Mouse (Mus musculus) intestine, postnatal 0 days (tissue): Measurements from ENCODE around the gene Ankrd13b. TPM values are rescaled to one million over a fixed set of nuclear protein-coding genes. Genes with fewer than 3 reads are reported as not detected.
"Not testable (repeated sequence)": the region's sequence is repeated elsewhere in the genome, so short reads cannot be mapped to it uniquely, and the experiment has no call there.

Experiments
- ATAC-seq: fragments of 200-750 bp; cut with Nextera tagmentation; 2 replicates; pipeline ENCODE4 v1.8.0; 2017; ENCODE audit warnings: mild to moderate bottlenecking, moderate TSS enrichment, moderate library complexity
- H3K27ac ChIP-seq: fragments of 300-500 bp; sonication (generic); 2 replicates; pipeline ENCODE4 v1.5.1; 2014; ENCODE audit warnings: mild to moderate bottlenecking, low read depth, low read length, moderate library complexity
- H3K27me3 ChIP-seq: fragments of 300-500 bp; sonication (generic); replicated peaks from 2 replicates; pipeline ENCODE4 v1.6.1; 2014; ENCODE audit warnings: low read length, mixed read lengths; ENCODE audit not compliant: control insufficient read depth, insufficient read depth
- H3K36me3 ChIP-seq: fragments of 300-500 bp; sonication (generic); 2 replicates; pipeline ENCODE4 v1.6.1; 2014; ENCODE audit warnings: mild to moderate bottlenecking, moderate library complexity; ENCODE audit not compliant: control insufficient read depth, insufficient read depth
- H3K4me1 ChIP-seq: fragments of 300-500 bp; sonication (generic); replicated peaks from 2 replicates; pipeline ENCODE4 v1.6.1; 2014; ENCODE audit warnings: antibody characterized with exemption, low read length, mixed read lengths; ENCODE audit not compliant: control insufficient read depth, insufficient read depth
- H3K4me2 ChIP-seq: fragments of 300-500 bp; sonication (generic); replicated peaks from 2 replicates; pipeline ENCODE4 v1.6.1; 2014; ENCODE audit warnings: low read depth, mild to moderate bottlenecking, moderate library complexity
- H3K4me3 ChIP-seq: fragments of 300-500 bp; sonication (generic); 2 replicates; pipeline ENCODE4 v1.5.1; 2014; ENCODE audit warnings: low read depth, low read length
- H3K9ac ChIP-seq: fragments of 300-500 bp; sonication (generic); 2 replicates; pipeline ENCODE4 v1.6.1; 2014; ENCODE audit warnings: mild to moderate bottlenecking, low read depth, low read length
- H3K9me3 ChIP-seq: fragments of 300-500 bp; sonication (generic); 2 replicates; pipeline ENCODE4 v1.6.1; 2016; ENCODE audit warnings: mixed run types; ENCODE audit not compliant: control insufficient read depth
- CTCF ChIP-seq: sonication (generic); IDR thresholded peaks from 2 replicates; pipeline ENCODE4 v1.5.1; 2016; ENCODE audit warnings: low read depth, mild to moderate bottlenecking, control low read depth, antibody characterized with exemption, moderate library complexity
- WGBS: fragments of 180-500 bp; shearing (Covaris S2); extraction: QIAGEN DNeasy Blood & Tissue Kit; methylation state at CpG from one replicate; pipeline ENCODE4 v1.1.7; 2014; 5-methylcytosine and 5-hydroxymethylcytosine counted together
- polyA plus RNA-seq: library from polyadenylated mRNA; unstranded; fragments of >200 nt; fragmentation: Nextera tagmentation; extraction: Ambion mirVana; gene quantifications from 2 replicates; pipeline ENCODE4 v1.2.1, GENCODE M21; 2015

Gene Ankrd13b
- polyA plus RNA-seq, result 2.1 TPM in 2 replicates

GRCm38 (mm10) chr11:77489591-77490235 is at the start of gene Ankrd13b:
Ankrd13b (minus strand) TSS chr11:77489678.
- Histone ChIP-seq H3K9me3 (no peaks in the 10 kb centered on the region), H3K36me3 (no peaks in the 10 kb centered on the region), H3K4me1 (peaks cover 10% of the 10 kb centered on the region; the same call in 1 of the 2 replicates), H3K27me3 (no peaks in the 10 kb centered on the region), H3K9ac (peak within 1 kb of the TSS; percentile 50), H3K4me3 (peak within 1 kb of the TSS; percentile 77), H3K4me2 (peak within 1 kb of the TSS; percentile 99), H3K27ac (no peak within 1 kb of the TSS)
- no peak for ATAC-seq
- WGBS, result under 1% methylated on average over 66 of the region's 87 CpGs
- no peak for TF ChIP-seq CTCF

- no peak for TF ChIP-seq CTCF
- no peak for ATAC-seq
- H3K9me3 ChIP-seq, result no peaks in the 10 kb centered on the region
- no peaks in the 10 kb centered on the region for H3K27me3 ChIP-seq
- no peaks in the 10 kb centered on the region for H3K4me1 ChIP-seq
- H3K27ac ChIP-seq, result no peak overlapping the region
- H3K36me3 ChIP-seq, result peaks cover 13% of the 10 kb centered on the region
- H3K4me2 ChIP-seq, result no peak overlapping the region
- H3K4me3 ChIP-seq, result no peak overlapping the region
- no peak overlapping the region for H3K9ac ChIP-seq
- 79% methylated on average over 4 of the region's 4 CpGs for WGBS
These were observed 42.8 kb upstream of the Ankrd13b start for GRCm38 (mm10) chr11:77532202-77532846.

- no peak overlapping the region for H3K9ac ChIP-seq
- no peak for ATAC-seq
- 75% methylated on average over 2 of the region's 2 CpGs for WGBS
These were observed 41.4 kb upstream of the Ankrd13b start for GRCm38 (mm10) chr11:77530862-77531261.

GRCm38 (mm10) chr11:77529644-77530043 is 40.2 kb upstream of the Ankrd13b start:
- Histone ChIP-seq H3K4me3 (no peak overlapping the region), H3K36me3 (peaks cover 4% of the 10 kb centered on the region; the same call in 1 of the 2 replicates), H3K9ac (no peak overlapping the region), H3K27me3 (no peaks in the 10 kb centered on the region), H3K9me3 (no peaks in the 10 kb centered on the region), H3K4me2 (no peak overlapping the region), H3K27ac (no peak overlapping the region), H3K4me1 (no peaks in the 10 kb centered on the region)
- no peak for ATAC-seq
- no peak for TF ChIP-seq CTCF
- WGBS, result 60% methylated on average over 3 of the region's 3 CpGs

More at GRCm38 (mm10) chr11:77530862-77531261, 41.4 kb upstream of the Ankrd13b start:
- no peaks in the 10 kb centered on the region for H3K4me1 ChIP-seq
- no peaks in the 10 kb centered on the region for H3K9me3 ChIP-seq
- peaks cover 4% of the 10 kb centered on the region; the same call in 1 of the 2 replicates for H3K36me3 ChIP-seq
- H3K4me2 ChIP-seq, result no peak overlapping the region
- H3K27me3 ChIP-seq, result no peaks in the 10 kb centered on the region
- no peak overlapping the region for H3K4me3 ChIP-seq
- no peak for TF ChIP-seq CTCF
- H3K27ac ChIP-seq, result no peak overlapping the region

- H3K27me3 ChIP-seq, H3K4me1 ChIP-seq, H3K27ac ChIP-seq, H3K4me2 ChIP-seq, H3K4me3 ChIP-seq, H3K9me3 ChIP-seq, H3K36me3 ChIP-seq, H3K9ac ChIP-seq, ATAC-seq: not testable (repeated sequence)
- WGBS, result 86% methylated on average over 3 of the region's 3 CpGs
These were observed 38.9 kb upstream of the Ankrd13b start for GRCm38 (mm10) chr11:77528420-77528819.

- no peaks in the 10 kb centered on the region for H3K36me3 ChIP-seq
- H3K9me3 ChIP-seq, result no peaks in the 10 kb centered on the region
- peak; percentile 35 for TF ChIP-seq CTCF
- no peak overlapping the region for H3K27ac ChIP-seq
- no peak overlapping the region for H3K4me3 ChIP-seq
- ATAC-seq, result no peak
- WGBS, result 66% methylated on average over 3 of the region's 3 CpGs
- no peak overlapping the region for H3K4me2 ChIP-seq
- H3K27me3 ChIP-seq, result no peaks in the 10 kb centered on the region
- no peaks in the 10 kb centered on the region for H3K4me1 ChIP-seq
- H3K9ac ChIP-seq, result no peak overlapping the region
These were observed 36.5 kb upstream of the Ankrd13b start for GRCm38 (mm10) chr11:77525804-77526486.
